Mouse (Mus musculus) mouse trophoblast stem cell (cell line): ENCODE measurements at regions not wholly inside any gene's neighbourhood (a gene's known extent, or its start where the extent isn't known, plus 50 kb on each side); places are given as distances from the start of the nearest gene placed in this dataset.

Experiments used
- in situ Hi-C, 2 experiments: fragments of 300-500 bp; cut with MseI, MboI; formaldehyde crosslinking; loops; 2 replicates in 1 of 2; 3 replicates in 1 of 2; pipeline ENCODE4 v1.15.1; 2025

DNA sequence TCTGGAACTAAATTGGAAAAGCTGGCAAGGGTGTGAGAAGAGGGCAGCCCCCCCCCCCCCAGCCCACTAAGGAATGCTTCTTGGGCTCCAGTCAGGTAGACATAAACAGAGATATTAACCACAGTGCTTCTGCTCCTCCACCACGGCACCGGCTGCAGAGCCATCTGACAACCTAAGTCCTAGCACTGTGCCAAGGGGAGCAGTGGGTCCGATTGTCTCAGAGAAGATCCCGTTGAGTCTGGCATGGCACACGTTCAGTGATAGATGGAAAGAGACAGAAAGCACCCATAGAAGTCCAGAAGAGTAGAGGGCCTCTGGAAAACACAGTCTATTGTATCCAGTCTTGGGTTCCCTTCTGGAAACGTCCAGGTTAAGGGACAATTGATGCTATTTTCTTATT, 241.4 kb upstream of the Arglu1 start:
- in situ Hi-C loops, result no loop called here

DNA sequence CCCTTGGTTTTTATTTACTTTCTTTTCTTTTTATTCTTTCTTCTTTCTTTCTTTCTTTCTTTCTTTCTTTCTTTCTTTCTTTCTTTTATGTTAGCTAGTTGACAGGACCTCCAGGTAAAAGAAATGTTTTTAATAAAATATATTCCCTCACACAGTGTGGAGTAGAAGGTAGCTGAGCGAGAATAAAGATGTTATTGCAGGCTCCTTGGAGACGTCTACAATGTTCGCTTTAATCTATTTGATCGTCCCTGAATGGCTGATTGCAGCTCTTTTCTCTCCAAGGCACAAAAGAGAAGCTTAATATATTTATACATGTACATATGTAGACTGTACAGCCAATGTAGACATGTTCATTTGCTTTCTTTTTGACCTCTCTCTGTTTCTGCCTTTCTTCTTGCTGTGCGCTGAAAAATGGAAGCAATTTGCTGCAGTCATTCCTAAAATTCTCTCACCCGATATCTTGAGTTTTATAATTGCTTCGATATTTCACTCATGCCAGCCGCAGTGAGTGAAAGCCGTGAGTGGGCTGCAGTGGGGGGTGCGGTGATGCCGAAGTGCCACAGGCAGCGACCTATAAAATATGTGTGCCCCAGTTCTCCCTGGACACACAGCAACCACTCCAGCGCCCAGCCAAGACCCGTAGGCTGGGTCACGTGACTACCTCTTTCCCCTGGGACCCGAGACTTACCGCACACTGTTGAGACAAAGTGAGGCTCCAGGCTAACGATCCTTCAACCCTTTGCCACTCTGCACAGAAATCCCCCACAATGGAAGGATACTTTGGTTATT, 237.9 kb upstream of the Arglu1 start:
- in situ Hi-C loops, result no loop called here

DNA sequence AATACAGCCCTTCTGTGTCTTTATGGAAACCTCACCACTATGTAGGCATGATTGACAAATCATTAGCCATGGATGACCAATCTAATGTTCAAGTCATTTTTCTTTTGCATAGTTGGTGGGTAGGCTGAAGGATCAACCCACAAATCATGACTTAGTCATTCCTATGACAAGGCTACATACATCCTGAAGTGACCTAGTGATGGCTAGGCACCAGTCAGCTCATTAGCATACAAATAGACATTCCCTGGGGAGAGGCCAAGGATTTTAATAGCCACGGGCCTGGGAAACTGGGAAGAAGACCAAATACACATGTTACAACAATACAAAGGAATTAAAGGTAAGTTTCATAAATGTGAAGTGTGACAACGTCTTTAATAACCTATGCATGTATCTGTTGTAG, 231.1 kb upstream of the Arglu1 start:
- in situ Hi-C loops, result no loop called here

DNA sequence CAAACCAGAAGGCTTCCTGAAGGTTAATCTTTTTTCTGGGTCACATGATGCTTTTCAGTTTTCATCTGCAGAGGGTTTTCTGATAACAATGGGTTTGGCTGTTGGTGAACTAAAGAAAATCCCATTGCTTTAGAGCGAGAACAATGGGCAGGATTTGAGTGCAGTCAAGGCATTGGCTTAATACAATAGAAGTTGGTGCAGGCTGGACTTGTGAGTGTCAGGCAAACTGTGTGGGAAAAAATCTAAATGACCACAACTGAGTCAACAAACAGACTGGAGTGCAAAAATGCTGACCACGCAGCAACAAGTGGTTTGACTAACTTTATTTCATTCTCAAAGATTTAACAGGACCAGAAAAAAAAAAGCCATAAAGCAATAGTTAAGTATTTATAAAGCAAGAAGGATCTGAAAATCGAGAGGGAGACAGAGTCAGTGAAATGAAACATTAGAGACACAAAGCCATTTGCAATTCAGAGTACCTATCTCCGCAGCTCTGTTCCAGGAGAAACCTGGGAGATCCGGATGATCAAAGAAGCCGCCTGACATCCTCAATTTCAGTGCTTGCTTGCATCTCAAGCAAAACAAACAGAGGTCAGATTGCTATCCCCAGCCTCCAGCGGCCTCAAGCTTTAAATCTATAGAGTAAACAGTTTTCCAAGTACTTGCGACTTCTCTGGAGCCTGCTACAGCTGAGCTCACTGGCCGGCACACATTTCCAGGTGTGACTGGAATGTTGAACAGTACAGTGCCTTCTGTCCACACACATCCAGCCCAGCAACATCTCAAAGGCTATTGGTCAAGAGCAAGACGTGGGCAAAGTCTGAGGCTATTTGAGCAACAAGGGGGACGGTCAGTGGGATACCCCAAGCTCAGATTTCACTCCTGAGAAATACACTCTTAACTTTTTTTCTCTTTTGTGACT, 229.5 kb upstream of the Arglu1 start:
- in situ Hi-C loops, result no loop called here

DNA sequence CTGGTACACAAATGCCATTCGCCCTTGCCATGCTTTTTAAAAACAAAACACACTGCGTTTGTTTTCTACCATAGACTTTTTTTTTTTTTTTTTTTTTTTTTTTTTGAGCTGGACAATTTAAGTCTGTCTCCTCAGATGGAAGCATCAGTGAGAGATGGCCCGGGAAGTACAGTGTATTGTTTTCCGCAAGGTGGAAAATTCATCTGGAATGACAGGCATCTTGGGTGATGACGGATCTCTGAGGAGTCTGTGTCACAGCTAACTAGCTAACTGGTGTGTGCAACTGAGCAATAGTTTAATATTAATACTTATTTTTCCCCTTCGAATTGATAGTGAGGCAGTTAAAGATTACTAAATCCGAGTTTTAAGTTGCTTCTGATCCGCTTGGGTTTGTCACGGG, 228.7 kb upstream of the Arglu1 start:
- in situ Hi-C loops, result no loop called here

DNA sequence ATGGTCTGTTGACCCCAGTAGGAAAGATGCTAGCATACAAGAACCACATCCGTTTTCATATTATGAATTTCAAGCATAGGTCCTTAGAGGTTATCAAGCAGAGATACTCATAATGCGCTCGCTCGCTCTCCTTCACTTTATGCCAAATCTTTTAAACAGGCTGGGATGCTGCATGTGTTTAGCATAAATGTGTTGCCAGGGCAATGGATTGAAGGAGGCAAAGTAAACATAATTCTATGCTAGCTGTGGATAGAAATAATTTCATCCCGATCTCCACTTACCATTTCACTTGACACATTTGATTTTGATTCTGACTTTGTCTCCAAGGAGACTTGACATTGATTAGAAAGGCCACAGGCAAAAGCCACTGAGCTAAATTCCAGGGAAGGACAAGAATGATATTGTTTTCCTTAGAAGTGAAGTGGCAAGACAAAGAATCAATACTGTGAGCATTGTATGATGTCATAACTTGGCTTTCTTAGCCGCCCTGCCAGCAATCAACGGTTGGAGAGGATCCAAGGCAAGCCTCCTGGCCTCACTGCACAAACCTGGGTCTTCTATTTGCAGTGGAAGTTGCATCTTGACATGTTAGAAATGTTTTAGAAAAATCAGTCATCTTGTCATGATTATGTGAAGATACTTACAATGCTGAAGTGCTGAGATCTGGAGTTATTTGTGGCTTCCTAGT, 217.3 kb upstream of the Arglu1 start:
- in situ Hi-C loops, result no loop called here

DNA sequence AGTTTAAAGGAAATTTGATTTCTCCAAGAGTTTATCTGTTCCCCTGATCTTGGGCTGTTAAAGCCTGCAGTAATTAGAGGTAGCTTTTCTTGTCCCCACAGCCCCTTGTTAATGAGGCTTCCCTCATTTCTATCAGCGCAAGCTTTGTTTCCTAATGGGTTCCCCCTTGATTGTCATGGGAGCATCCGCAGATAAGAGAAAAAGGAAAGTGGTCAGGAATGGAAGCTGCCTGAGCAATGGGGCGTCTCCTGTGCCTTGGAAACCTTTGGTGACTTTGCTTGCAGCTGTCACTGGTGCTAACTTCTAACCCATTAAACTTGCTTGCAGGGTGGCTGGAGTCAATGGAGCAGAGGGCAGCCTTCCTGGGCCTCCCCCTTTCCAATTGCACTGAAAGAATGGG, 202.7 kb upstream of the Arglu1 start:
- in situ Hi-C loops, result no loop called here

DNA sequence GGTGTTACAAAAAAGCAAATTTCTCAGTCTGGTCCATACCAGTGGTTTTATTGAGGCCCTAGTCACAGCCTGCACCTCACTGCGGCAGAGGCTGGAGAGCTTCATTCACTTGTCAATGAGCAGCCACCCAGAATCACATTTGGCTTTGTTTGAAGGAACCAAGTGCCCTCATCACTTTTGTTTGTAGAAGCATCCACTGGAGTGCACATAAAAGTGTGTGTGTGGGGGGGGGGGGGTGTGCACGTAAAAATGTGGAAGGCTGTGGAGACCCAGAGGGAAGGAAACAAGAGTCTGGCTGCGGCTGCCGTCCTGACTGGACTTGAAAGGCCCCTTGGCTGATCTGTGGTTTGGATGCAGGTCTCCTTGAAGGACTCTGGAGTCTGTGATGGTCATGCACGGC, 187.0 kb upstream of the Arglu1 start:
- in situ Hi-C loops, result no loop called here

DNA sequence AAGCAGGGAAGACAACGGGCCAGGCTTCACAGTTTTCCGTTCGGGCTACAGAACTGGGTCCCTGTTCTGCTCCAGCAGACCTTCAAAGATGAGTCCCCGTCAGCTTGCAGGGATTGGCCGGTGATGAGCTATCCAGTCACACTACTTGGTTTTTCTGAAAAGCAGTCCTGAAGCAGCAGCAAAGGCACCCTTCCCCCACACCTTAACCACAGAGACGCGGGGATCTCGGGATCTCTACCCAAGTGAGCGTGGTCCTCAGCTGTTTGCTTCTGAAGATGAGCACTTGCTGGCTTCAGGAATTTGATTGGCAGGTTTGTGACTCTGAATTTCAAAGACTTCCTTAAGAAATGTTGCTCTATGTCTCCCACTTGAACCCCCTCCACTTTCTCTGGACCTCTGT, 186.6 kb upstream of the Arglu1 start:
- in situ Hi-C loops, result no loop called here

DNA sequence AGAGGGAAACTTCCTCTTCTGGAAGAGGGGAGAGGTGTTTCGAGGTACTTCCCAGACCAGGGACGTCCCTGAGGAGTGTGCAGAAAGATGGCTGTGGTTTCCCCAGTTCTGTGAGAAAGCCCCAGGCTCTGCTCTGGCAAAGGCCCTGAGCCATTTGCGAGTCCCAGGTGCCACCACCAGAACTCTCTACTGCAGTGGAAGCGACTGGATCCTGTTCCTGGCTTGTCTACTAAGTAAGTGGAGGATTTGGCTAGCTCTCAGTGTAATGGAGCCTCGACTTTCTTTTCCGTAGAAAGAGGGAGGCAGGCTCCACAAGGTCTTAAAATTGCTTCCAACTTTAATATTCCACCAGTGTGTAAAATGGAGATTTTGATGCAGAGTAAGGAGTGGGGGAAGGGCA, 186.1 kb upstream of the Arglu1 start:
- in situ Hi-C loops, result no loop called here

DNA sequence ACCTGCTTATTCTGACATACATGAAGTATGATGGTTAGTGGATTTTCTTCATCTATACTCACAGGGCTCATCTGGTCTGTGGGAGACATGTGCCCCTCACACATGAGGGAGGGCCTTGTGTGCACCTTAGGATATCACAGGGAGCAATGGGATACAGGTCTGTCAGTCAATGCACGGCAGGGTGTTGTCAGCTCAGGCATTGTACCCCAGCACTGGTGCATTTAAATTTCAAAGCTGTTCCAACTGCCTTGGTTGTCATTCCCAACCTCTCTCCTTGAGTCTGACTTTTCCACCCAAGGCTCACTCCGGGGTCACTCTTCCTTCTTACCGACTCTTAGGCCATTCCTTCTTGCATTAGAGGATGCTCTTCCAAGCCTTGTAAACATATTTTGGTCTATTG, 181.6 kb upstream of the Arglu1 start:
- in situ Hi-C loops, result no loop called here

DNA sequence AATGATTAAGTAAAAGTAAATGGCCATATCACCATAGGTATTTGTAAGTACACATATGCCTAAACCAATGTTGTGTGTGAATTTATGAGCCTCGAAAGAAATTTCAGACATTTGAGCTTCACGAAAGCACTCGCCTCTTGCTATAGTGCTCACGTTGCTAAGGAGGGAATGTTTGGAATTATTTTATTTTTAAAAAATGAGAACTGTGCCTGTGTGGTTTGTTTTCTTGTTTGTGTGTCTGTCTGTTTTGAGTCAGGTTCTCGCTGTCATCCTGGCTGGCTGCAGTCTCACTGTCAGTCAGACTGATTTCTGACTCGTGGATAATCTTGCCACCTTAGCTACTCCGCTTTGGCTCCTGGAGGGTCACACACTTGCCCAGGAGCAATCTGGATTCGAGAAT, 180.7 kb upstream of the Arglu1 start:
- in situ Hi-C loops, result no loop called here

DNA sequence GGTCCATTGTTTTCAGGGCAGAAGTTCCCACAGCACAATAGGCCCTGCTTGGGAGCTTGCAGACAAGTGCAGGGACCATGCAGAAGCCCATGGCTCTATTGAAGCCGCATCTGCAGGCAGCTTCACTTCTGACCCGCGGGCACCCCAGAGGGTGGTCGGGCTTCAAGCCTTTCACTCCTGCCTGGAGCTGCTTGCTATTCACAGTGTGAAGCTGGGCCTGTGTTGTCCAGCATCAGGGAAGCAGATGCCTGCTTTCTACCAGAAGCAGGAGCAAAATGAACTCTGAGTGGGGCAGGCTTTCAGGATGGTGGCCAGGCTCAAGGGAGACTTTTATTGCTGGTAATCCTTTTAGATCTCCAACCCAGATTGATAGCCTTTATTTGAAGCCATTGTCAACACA, 180.2 kb upstream of the Arglu1 start:
- in situ Hi-C loops, result no loop called here

DNA sequence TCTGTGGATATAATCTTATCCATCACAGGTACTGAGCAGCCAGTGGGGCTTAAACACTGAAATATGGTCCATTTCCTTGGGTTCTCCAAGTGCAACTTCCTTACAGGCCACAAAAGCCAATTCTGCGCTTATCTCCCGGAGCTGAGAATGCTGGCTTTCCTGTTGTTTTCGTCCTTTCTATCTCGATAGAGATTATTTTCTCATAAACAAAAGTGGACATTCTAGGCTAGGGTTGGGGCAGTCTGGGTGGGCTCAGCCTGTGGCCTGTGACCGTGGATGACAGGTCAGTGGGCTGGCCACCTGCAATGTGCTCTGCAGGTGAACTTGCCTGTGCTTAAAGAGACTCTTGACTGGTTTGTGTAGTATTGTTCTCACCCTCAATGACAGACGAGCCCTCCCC, 179.0 kb upstream of the Arglu1 start:
- in situ Hi-C loops, result no loop called here

DNA sequence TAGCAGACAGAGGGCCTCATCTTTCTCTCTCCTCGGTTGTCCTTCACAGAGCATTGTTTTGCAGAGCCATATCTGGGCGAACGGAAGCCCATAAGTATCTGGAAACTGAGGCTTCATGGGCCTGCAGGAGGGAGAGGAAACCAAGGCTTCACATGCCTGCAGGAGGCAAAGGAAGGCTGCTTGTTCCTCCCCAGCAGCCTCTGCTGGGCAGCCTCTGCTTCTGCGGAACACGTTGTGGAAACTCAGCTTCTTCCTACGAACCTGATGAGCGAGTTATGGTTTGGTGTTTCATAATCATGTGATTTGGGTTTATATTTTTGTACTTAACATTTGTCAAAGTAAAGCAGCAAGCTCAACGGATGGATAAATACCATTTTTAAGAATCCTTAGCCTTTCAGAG, 177.6 kb upstream of the Arglu1 start:
- in situ Hi-C loops, result no loop called here

DNA sequence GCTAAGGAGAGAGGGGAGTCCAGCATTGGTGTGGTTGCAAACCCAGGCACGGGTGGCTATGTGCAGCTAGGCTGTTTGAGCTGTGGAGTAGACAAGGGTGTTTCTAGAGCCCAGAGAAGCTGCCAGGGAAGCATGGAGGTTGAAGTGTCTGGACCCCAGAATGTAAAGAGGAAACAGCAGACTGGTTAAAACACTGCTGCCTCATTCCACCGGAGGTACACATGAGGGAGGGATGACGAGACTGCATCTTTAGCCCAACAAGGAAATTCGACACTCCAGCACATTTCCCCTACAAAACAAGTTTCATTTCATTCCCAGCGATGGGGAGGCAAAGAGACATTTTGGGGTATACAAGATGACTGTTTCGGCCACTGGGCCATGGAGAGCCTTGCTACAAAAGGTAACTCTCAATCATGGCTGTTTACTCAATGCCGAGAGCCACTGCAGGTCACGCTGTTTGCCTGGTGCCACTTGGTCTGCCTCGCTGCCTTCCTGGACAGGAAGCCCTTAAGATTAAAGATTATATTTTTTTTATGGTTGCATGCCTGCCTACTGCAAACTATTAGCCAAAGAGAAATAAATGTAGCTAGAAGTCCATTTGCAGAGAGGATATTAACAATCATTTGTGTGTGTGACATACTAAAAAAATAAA, 176.9 kb upstream of the Arglu1 start:
- in situ Hi-C loops, result no loop called here

DNA sequence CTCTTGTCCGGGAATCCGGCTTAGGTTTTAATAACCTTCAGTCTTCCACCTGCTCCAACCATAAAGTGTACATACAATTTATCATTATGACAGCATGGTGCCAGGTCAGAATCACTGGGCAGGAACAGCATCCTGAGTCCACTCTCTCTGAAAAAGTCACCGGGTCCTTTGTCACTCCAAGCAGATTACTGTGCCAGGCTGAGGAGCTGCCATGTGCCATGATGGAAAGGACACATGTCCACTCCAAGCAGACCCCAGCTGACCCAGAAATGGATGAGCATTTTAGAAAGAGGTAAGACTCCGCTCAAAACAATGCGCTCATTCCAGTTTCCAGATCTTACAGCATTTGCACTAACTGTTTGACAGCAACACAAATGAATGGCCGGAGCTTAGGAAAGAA, 172.4 kb upstream of the Arglu1 start:
- in situ Hi-C loops, result no loop called here

DNA sequence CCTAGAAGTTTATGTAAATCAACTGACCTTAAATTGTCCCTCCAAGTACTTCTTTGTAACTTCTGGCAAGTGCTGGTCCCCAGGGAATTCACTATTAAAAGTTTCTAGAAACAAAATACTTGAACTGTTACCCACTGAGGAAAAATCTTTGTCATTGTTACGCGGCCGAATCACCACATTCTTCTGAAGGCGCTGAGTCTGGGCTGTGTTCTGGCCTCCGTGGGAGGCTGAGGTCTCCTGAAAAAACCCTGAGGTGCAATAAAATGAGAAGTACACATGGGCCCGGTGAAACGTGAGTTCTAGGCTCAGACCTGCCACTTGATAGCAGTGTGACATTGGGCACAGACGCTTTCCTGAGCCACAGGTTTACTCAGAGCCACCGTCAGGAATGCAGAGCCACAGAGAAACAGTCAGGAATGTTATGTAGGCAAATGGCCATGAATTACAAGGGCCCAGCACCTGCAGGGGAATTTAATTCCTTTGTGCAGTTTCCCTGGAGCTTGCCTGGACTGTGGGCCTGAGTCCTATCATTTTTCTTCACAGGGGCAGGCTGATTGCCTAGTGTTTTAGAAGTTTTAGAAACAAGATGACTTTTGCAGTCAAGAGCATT, 171.1 kb upstream of the Arglu1 start:
- in situ Hi-C loops, result no loop called here

DNA sequence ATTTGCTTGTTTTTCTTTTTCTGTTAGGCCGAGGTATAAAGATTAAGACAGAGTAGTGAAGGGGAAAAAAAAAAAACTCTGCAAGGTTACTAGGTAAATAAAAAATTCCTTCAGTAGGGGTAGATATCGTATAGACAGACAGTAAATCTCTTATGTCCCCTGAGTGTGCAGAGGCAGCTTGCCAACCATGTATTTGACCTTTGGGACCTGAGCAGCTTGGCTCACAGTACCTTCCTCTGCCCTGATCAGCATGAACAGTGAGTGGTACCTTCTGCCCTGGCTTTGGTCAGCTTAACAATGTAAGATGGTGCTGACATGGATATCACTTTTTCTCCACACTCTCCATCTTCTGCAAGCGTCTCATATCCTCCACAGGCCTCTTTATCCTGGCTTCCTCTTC, 168.3 kb upstream of the Arglu1 start:
- in situ Hi-C loops, result no loop called here

DNA sequence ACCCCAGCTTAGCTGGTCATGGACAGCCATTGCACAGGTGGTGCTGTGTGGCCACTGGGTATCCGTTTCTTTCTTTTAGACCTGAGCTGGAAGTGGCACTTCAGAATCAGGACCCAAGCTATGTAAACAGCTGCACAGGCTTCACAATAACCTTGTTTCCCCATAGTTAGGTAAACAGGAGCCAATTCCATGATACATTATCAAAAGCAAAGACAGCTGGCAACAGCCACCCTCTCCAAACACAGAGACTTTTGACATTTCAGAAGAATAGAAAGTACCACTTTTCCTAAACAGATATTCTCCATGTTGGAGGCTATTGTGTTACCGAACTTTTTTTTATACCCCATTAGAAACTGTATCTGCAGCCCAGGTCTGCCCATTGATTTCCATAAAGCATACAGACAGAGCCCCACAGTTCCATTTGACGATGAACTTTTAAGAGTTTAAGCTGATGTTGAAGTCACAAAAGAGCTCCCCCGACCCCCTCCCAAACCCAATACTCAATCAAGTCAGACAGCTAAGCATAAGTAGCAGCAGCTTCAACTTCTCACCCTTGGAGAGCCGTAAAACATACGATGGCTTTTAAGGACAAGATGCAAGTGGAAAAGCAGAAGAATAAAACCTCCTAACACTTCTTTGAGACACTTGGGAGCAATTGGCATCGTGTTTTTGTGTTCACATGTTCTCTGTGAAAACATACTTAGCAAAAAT, 162.5 kb upstream of the Arglu1 start:
- in situ Hi-C loops, result no loop called here

DNA sequence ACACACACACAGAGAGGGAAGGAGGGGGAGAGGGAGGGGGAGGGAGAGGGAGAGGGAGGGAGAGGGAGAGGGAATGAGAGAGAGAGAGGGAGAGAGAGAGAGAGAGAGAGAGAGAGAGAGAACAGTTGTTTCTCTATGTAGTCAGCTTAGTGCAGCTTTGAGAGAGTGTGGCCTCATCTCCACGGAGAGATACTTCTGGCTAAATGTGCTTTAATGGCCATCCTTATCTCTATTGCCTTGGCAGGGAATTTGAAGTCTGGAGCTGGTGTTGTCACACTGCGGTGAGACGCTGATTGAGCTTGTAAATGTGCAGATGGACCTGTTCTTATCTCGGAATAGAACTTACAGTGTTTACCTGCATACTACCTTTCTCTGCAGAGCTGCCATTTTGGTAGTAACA, 160.9 kb upstream of the Arglu1 start:
- in situ Hi-C loops, result no loop called here
